Mouse (Mus musculus) bone marrow macrophage, adult 2 months (primary cell): ENCODE results near the gene Sla2.

ENCODE experiments used
- CTCF ChIP-seq: IDR thresholded peaks from 2 replicates; pipeline ENCODE4 v1.5.1; 2012; ENCODE audit warnings: low read depth, mild to moderate bottlenecking, low read length, moderate library complexity
- POLR2A ChIP-seq: IDR thresholded peaks from 2 replicates; pipeline ENCODE4 v1.6.1; 2012; ENCODE audit warnings: mild to moderate bottlenecking, low read depth, low read length, borderline replicate concordance

DNA sequence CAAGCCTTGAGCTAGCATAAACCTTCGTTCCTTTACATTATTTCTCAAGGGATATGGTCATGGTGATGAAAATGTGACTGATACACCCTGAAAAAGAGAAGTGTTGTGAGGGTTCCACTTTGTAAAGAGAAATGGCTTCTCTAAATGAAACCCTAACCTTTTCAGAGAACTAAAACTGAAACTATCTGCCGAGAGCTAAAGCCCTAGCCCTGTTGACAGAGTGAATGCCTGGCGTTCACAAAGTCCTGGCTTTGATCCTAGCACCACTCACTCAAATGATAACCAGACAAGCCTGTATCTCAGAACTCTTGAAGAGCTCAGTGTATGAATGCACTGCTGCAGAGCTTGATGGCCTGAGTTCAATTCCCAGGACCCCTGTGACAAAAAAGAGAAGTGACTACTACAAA lies 29.6 kb downstream of the Sla2 start:
- TF ChIP-seq POLR2A (no peak), CTCF (no peak)
